Mouse (Mus musculus) ES-CJ7 (cell line): ENCODE data around the gene Slc15a1.

Source experiments
- DNase-seq: peaks from one replicate; pipeline ENCODE4 v3.0.0; 2011; ENCODE audit warnings: low read depth, low spot score

The Slc15a1 gene

DNA sequence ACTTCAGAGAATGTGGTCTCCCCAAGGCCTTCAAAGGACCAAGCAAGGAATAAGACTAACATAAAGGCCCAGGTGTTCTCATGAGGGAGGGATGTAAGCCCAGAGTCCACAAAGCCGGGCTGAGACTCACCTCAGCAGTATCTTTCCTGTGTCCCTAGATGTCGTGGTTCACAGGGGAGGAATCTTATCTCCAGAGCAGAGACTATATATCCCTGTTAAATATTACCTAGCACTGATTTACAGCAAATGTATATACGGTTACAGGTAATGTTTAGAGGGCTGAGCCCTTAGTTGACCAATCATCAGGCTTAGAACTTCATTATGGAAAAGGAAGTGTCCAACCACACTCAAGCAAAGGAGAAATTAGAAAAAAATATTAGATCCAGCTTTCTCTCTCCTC, 11.3 kb downstream of the Slc15a1 start:
- DNase-seq: no peak

DNA sequence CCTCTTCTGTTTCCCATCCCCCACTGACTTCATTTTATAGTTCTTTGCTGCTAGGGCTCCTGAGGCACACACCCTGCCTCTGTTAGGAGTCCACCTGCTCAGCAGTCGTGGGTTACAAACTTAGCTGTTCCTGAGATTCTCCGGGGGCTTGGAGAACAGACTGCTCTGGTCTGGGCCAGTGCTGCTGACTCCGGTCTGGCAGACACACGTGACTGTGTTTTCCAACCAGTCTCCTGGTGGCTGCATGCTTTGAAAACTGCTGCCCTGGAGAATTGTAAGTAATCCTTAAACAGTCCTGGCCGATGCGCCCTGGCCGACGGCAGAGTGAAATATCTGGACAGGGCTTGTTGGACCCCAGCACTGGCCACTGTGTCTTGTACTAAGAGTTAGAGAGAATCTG, 12.7 kb downstream of the Slc15a1 start:
- DNase-seq: no peak

DNA sequence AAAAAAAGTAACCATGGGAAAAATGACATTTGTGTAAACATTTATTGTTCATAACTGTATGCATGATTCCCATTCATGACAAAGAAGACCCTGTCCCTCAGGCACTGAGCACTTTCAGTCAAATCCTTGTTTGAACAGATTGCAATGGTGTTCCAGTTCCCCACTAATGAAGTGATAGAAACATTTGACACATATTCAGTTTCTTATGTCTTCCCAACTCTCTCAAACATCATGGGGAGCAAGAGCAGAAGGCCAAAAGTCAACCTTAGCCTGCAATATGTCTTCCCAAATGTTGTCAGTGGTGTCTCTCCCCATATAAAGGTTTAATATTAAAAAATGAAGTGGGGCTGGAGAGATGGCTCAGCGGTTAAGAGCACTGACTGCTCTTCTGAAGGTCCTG, 19.3 kb downstream of the Slc15a1 start:
- no peak for DNase-seq

DNA sequence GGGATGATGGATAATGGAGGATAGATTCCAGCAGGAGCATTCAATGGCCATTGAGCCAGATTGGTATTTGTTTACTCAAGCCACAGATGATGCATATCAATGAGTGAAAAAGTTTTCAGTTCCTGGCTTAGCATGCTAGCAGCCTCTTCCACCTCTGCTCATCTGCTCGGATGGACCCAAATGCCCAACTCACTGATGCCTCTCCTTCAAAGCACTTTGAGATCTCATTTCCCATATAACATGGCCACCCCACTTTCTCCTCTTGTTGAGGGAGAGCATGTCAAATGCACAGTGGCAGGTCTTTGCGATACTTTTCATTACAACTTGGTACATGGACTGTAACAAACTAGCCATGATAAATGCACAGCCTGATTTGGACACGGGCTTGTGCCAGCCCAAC, 20.6 kb downstream of the Slc15a1 start:
- no peak for DNase-seq

DNA sequence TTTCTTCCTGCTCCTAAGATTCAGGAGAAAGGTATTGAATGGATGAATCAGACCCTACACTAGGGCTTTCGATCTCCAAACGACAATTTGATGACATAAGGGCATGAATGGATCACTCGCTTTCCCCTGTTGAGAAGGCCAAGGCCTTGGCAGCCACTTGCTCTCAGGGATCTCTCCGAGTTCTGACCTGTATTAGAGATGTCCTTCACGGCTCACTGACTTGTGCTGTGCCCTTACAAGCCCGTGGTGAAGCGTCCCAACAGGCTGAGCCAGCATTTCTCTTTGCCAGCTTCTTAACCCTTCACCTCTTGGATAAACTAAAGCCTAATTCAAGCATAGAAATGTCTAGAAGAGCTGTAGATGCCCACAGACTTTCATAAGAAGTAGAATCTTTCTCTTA, 22.9 kb downstream of the Slc15a1 start:
- DNase-seq: no peak

DNA sequence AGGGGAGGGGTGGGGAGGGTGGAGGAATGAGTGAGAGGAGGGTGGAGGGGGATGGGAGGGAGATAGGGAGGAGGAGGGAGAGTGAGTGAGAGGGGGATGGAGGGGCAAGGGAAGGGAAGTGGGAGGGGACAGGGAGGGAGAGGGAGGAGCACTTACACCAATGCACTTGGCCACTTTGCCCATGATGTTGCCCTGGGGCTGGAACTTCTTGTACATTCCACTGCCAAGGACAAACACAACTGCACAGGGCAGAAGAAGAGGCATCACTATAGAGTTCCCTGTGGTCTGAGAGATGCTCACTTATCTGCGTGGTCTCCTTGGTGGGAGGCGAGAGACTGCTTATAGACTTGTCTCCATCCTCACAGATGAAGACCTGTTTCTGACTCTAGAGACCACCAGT, 23.5 kb downstream of the Slc15a1 start:
- DNase-seq: no peak

DNA sequence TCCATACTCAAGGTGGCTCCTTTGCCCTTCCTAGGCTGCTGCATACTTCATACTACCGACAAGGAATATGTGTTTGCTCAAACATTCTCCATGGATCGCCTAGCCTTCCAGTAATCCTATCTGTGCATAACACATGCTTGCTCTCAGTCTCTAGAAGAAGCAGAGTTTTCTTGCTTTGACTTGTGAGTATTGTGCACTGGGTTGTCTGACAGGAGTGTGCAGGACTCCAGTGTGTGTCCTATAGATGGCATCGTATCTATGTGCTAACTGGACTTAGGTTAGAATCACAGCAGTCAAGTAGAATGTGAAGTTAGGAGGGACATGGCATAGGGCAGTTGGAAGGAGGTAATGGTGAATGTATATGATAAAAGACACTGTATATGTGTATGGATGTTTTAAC, 26.0 kb downstream of the Slc15a1 start:
- no peak for DNase-seq

DNA sequence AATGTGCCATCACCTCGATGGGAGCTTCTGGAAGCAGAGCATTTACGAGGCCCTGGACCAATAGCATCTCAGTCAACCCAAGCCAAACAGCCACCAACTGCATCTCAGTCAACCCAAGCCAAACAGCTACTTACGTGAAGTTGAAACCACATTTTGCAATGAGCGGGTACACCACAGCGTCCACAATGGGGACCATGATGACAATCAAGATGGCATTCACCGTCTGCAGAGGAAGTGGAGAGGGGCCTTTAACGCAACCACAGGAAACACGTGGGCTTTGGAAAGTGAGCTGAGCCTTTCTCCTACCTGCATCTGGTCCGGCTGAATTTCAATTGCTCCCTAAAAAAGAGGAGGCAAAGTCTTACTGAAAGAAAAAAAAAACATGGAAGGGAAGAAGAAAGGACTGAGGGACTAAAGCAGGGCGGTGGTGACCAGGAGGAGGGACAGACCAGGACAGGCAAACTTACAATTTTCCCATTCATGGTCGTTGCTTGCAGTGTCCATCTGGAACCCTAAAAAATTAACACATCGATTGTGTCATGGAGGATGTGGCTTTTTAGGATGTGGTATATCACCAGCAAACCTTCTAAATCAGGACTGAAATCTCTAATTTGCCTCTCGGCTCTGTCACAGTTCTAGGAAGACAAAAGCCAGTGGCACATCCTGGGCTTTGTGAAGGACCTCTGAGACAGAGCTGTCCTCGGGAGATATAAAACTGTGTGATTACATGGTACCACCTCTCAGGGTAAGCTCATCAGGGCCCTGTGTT, 26.9 kb downstream of the Slc15a1 start:
- no peak for DNase-seq

DNA sequence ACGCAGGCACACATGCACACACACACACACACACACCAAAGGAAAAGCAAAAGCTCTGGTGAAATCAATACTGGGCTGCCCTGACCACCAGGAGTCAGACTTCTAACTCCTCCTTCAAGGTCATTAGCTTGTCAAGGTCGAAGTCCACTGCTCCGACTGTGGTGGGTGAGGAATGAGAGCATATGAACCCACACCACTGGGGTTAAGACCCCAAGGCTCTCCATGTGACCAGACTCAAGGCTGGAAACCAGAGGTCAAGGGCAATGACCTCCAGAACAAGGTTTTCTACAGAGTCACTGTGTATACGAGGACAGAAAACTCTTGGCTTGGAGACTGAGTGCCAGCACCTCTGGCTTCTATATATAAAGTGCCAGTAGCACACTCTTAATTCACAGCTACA, 31.2 kb downstream of the Slc15a1 start:
- DNase-seq: peak; percentile 15

DNA sequence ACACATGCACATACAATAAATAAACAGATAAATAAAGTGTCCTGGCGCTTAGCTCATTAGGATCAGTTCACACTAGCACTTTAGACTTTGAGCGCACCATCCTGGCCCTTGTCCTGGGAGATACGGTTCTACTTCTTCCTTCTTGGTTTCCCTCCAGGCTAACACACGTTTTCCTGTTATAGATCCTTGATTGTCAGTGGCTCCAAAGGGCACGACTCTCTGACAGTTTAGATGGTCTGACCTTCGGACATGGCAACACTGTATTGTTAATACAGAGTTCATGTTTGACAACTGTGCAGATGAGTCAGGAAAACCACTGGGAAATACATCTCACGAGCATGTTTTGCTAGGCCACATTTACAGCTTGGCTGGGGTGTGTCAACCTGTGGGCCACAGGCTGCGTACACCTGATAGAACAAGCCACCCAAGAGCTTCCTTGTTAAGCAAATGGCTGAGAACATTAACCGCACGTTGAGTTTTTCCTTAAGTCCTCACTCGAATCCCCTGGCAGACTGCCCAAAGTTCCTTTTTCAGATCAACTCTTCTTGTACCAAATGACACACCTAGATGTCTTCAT, 33.4 kb downstream of the Slc15a1 start:
- no peak for DNase-seq

DNA sequence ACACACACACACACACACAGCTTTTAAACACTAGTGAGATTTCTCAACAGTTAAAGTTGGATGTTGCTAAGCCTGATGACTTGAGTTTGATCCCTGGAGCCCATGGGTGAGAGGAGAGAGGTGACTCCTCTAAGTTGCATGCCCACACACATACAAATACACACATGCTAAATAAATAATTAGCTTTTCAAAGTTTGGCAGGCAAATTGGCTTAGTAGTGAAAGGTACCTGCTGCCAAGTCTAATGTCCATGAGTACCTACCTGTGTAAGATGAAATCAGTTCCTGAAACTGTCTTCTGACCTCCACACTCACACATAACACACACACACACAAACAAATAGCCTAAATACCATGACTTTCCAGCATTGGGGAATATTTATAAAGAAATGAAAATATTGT, 35.5 kb downstream of the Slc15a1 start:
- DNase-seq: no peak

DNA sequence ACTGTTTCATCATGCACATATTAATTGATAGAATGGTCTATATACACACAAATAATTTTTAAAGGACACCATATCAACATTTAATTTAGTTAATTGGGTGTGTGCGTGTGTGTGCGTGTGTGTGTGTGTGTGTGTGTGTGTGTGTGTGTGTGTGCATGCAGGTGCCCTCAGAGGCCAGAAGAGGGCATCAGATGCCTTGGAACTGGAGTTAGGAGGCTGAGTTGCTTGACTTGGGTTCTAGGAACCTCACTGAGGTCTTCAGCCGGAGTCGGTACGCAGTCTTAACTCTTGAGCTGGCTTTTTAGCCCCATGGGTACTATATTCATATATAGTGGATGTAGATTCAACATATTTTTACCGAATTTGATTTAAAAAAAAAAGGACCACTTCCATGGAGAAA, 37.4 kb downstream of the Slc15a1 start:
- peak; percentile 31 for DNase-seq

DNA sequence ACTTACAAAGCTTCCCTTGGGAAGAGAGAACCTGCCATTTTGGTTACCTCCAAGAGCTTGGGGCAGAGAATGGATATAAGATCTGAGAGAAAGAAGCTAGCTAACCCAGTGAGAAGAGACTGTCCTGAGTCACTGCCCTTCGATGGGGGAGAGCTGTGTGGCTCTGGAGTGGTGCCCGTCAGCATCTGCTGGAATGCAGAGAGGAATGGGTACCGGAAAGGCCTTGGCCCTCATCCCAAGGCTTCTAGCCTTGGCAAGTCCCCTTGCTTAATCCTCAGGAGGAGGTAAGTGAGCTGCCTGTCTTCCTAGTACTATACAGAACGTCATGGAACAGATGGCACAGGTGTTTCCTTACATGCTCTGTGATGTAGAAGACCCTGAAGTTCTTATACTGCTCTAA, 38.6 kb downstream of the Slc15a1 start:
- DNase-seq: no peak

DNA sequence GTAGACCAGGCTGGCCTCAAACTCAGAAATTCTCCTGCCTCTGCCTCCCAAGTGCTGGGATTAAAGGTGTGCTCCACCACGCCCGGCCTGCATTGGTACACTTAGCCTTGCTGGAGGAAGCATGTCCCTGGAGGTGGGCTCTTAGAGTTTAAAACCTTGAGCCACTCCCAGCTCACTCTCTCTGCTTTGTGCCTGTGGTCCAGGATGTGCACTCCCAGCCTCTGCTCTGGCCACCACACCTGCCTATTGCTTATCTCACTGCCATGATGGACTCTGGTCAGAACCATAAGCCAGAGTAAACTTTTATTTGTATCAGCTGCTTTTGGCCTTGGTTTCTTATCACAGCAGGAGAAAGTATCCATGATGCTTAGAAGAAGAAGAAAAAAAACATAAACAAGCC, 40.7 kb downstream of the Slc15a1 start:
- DNase-seq: no peak

DNA sequence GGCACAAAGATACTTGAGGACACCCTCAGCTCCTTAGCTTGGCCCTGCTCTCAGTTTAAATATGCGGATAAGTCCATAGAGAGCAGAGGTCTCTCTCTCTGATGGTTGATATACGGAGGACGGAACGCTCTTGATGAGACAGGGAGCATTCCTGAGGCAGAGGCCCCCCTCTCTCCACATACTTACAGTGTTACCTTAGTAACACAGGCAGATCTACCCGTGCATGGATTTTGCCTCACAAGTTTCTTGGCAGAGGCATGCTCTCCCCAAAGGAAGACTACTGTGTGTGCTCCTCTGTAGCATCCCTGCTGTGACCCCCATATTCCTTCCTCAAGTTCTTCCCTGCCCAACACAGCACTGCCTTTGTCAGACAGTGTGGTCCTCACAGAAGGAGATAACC, 42.3 kb downstream of the Slc15a1 start:
- no peak for DNase-seq

DNA sequence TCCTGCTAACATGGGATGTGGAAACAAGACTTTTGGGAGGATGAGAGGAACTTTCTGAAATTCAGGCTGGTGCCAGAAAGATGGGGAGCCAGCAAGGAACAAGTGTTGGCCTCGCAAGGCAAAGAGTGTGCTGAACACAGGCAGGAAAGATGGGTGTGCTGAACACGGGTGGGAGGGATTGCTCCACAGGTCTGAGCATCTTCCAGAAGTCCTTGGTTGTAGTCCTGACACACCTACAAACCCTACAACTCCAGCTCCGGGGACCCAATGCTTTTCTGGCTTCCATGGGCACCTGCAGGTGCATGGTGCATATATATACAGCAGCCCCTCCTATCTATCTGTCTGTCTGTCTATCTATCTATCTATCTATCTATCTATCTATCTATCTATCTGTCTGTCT, 44.1 kb downstream of the Slc15a1 start:
- no peak for DNase-seq

DNA sequence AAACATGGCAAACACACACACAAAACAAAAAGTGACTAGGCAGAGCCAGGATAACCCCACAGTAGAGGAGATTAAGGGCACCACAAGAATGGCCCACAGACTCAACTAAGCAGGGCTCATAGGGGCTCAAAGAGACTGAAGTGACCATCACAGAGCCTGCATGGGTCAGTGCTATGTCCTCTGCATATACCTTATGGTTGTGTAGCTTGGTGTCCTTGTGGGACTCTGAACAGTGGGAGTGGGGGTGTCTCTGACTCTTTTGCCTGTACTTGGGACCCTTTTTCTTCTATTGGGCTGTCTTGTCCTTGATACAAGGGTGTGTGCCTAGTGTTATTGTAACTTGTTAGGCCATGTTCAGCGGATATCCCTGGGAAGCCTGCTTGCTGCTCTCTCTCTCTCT, 46.5 kb downstream of the Slc15a1 start:
- DNase-seq: no peak

DNA sequence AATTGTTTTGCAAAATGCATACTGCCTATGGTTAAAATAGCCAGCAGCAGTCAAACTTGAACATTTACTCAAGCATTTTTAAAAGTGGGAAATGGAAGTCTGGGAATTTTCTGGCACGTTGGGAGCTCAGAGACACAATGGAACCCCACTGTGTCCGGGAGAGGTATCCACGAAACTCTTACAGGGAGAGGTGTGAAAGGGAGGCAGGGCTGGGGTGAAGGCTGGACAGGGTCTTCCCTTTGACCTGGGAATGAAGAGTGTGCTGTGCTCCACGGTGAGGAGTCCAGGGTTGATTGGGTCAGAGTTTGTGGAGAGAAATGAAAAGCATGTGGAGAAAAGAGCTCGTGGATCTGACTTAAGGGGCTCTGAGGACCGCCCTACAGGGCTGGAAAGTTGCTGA, 47.5 kb downstream of the Slc15a1 start:
- DNase-seq: peak; percentile 24

DNA sequence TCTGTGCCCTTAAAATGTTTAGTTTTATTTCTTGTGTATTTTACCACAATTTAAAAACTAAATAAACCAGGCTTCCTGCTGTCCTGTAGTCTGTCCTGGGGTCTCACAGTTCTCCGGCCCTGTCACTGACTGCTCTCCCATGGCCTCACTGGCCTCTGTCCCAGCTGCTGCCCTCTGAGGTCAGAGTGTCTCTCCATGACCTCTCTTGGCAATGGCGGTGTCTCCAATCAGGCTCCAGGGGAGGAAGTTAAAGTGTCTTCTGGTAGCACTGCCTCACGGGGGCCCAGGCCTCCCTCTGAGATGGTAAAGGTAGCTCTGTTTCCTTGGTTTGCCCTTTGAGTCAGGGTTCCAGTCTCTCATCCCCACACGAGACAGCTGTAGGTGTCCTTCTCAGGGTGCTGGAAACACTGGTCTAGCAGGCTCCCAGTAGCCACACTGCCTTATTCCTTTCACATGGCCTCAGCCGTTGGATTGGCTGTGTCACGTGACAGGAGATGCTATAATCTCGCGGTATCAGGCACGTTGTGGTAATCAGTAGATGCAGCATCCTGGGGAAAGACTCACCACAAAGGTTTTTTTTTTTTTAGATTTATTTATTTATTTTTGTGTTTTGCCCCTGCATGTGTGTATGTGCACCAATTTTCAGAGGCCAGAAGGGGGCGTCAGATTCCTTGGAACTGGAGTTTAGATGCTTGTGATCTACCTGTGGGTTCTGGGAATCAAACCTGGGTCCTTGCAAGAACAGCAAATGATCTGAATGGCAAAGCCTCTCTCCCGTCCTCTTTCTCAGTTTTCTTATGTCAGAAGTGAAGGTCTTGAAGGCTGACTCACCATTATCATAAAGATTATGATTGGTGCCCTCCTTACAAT, 48.4 kb downstream of the Slc15a1 start:
- peak; percentile 56 for DNase-seq

DNA sequence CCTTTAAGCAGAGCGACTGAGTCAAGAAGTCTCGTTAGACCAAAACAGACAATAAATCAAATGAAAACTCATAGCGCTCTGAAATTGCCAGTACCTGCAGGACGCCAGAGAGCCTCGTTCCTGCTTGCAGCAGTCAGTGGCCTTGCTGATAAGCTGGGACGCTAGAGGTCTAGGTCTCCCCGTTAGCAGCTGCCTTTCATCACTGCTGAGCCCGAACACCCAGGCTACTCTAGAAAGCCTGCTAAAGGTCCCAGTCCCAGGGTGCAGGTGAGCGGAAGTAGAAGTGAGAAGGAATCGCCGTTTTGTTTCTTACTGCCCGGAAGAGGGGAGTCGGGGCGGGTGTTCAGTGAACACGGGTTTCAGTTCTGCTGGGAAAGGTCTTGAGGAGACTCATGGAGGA, 49.1 kb downstream of the Slc15a1 start:
- peak; percentile 24 for DNase-seq

DNA sequence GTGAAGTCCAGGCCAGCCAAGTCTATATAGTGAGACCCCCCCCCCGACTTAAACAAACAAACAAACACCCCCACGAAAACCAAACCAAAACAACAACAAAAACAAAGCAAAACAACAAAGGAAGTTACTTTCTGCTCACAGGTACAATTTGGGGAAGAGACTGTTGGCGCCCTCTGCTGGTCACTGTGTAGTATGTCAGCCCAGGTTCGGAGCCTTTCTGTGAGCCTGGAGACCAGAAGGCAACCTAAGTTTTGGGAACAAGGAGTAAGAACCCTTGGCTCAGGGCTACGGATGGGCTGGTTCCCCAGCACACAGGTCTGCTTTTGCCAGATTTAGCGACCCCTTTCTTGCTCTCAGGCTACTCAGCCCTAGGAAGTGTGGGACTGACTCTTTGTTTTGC, 49.5 kb downstream of the Slc15a1 start:
- peak; percentile 83 for DNase-seq

DNA sequence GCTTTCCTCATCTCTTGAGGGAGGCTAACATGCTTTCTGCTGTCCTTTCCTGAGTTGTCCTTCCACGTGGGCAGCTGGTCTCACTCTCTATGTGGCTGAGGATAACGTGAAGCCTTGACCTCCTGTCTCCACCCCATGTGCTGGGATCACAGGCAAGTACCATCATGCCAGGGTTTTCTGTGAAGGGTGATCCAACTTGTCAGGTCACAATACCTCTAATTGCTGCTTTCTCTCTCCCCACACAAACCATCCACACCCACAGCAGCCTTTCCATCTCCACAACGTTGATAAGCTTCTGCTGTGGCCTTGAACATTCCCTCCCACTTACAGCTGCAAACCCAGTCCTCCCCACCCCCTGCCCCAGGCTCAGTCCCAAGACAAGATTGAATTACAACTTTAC, 51.9 kb downstream of the Slc15a1 start:
- no peak for DNase-seq

DNA sequence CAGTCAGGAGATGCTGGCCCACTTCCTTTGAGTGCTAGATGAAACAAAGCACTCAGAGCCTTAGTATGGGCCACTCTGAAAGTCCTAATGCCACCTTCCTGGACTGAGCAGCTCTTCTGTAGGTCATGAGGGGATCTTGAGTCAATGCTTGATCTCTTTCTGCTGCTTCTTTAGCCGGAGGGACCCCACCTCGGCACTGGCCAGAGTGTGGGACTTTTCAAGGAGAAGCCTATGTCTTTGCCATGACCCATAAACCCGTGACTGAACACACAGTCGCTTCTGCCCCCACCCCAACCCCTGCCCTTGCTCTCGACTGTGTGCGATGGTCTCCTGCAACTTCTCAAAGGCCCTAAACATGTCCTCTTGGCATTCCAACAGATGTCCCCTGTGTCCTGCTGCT, 52.8 kb downstream of the Slc15a1 start:
- DNase-seq: no peak
